Mouse (Mus musculus): ENCODE measurements around the gene Coq10b.
"Not testable (repeated sequence)": the region's sequence is repeated elsewhere in the genome, so short reads cannot be mapped to it uniquely, and the experiment has no call there.

Coq10b gene

DNA sequence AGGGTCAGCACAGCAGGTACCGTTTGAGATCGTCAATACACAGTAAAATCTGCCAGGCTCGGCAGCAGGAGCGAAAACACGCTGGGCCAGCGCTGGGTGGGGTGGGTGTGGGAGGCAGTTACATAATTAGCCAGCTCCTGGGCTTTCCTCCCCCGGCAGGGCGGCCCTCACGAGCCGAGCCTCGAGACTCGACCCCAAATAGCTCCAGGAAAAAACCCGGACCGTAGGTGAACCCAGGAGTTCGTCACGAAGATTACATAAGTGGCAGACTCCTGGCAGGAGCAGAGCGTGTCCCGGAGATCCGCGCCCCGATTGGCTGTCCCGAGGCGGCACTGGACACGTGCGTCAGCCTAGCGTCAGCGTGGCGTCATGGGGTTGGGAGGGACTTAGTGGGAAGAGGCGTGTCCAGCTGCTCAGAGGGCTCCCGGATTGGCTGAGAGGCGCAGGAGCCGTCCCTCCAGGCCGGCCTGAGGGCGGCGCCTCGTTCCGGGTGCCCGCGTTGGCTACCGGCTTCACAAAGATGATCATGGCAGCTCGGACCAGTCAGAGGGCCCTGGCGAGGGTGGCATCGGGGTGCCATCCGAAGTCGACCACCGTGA lies at the start of gene Coq10b:
Gene Coq10b, plus strand, starts transcription at position 416 of the 599 bp plus-strand sequence.
- in situ Hi-C loops (cut with MboI), result no loop called here

DNA sequence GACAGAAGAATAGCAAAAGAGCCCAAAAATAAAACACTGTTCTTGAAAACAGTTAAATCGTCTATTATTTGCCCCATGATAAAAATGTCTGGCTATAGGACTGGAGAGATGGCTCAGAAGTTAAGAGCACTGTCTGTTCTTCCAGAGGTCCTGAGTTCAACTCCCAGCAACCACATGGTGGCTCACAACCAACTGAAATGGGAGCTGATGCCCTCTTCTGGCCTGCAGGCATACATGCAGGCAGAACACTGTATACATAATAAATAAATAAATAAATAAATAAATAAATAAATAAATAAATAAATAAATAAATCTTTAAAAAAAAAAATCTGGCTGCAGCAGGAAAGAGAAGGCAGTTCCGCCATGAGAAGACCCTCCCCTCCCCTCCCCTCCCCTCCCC lies 44.3 kb upstream of the Coq10b start:
- in situ Hi-C loops (cut with MboI), result not testable (repeated sequence)

DNA sequence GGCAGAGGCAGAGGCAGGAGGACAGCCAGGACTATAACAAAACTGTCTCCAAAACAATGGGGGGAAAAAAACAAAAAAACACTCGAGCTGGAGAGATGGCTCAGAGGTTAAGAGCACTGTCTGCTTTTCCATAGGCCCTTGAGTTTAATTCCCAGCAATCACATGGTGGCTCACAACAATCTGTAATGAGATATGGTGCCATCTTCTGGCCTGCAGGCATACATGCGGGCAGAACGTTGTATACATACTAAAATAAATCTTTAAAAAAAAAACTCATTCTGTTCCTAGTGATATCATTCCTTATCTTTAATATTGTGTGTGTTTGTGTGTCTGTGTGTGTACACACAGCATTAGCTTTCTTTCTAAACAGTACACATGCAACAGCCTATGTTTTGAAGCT lies 40.1 kb upstream of the Coq10b start:
- in situ Hi-C loops (cut with MboI), result no loop called here

DNA sequence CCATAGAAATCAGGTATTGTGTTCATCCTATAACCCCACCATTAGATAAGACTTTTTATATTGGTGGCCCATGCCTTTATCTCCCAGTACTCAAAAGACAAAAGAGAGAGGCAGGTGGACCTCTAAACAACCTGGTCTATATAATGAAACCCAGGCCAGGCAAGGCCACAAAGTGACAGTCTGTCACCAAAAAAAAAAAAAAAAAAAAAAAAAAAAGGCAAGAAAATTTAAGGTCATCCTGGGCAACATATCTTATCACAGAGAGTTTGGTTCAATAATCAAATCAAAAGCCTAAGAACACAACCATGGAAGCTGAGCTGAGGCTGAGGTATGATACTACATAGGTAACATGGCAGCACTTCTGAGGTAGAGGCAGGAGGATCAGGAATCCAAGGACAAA lies 30.7 kb upstream of the Coq10b start:
- in situ Hi-C loops (cut with MboI), result no loop called here

DNA sequence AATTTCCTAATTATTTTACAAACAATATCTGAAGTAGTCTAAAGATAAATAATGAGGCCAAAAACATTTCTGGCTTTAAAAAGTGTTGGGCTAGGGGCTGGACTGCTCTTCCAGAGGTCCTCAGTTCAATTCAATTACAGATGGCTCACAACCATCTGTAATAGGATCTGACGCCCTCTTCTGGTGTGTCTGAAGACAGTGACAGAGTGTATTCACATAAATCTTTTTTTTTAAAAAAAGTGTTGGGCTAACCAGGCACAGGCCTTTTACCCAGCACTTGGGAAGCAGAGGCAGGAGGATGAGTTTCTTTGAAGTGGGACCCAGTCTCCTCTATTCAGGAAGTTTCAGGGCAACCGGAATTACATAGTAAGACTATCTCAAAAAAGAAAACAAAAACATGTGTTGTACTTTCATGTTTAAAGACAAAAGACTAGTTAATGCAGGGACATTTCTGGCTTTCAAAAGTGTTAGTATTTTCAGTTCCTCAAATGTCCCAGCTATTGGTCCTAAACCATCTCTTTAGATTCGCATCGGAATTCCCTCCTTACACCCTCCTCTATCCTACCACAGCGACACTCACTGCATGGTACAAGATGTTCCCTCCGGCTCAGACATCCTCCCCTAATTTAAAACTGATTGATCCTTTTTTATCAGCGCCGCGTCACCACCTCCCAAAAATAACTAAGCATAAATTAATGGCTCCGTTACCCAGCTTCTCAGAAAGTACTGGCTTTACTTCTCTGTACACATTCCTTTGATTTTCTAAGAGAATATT lies 26.7 kb upstream of the Coq10b start:
- in situ Hi-C loops (cut with MboI), result no loop called here

DNA sequence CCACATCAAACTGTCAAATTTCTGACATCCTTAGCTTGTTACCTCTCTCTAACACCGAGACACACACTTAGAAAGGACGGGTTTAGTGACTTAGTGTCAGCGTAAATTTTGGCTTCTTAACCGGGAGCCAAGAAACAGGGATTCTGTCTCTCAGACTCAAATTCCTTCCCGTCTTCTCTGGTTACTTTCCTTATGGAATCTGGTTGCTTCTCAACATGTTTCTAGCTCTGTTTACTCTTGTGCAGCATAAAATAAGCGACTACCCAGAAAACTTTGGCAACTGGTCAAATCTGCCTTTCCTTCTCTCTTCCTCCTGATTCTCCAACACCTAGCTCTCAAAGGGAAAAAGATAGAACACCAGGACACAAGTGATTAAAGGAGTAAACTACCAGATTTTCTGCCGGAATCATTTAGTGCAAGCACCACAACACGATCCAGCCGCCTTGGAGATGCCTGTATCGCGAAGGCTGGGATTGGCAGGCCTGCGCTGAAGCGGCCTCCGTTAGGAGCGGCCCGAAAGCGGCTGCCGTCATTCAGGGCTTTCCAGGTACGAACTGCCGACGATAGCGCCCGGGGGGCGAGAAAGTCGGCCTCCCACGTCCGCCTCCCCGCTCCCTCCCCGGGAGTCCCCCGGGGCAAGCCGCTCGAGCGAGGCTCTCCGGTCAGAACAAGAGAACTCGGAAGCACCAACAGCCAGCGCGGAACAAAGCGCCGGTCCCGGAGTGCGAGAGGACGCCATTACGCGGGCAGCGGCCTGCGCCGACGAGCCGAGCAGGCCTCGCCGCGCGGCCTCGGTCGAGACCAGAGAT lies 25.9 kb upstream of the Coq10b start:
- in situ Hi-C loops (cut with MboI), result no loop called here

DNA sequence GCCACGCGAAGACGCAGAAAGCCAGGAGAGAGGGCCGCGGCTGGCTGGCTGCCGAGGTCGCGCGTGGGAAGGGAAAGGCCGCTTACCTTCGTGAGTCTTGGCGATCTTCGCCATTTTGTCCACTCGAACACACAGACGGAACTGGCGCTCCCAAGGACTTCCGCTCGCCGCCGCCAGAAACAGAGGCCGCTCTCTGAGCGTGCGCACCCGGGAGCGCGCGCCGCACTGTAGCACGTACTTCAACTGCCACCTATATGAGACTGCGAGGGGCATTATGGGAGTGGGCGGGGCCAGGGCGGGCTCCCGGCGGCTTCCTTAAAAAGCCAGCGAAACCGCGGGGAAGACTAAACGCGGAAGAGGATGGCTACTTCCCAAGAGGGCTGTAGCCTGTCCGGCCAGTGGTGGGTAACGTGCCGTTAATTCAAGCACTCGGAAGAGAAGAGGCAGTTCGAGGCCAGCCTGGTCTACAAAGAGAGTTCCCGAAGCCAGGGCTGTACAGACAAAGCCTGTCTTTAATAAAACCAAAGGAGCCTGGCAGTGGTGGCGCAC lies 25.2 kb upstream of the Coq10b start, which contains the start of gene Sf3b1:
Gene Sf3b1, minus strand, starts transcription at position 229 of the 549 bp plus-strand sequence.
- in situ Hi-C loops (cut with MboI), result no loop called here

DNA sequence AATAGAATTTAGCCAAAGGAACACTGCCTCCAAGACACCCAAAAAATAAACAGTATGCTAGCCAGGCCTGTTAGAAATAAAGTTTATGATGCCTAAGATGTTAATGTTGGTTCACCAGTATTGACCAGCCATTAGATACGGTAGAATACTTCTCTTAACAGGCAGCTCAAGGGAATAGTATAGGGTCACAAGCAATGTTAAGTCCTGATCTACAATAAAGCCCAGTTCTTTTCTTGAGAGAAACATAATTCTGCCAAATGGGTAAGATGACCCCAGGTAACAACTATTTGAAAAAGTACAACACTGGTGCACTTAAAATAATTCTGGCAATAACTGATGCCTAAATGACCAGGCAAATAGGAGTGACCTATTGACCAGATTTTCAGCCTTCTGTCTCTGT lies 24.6 kb upstream of the Coq10b start:
- in situ Hi-C loops (cut with MboI), result no loop called here

DNA sequence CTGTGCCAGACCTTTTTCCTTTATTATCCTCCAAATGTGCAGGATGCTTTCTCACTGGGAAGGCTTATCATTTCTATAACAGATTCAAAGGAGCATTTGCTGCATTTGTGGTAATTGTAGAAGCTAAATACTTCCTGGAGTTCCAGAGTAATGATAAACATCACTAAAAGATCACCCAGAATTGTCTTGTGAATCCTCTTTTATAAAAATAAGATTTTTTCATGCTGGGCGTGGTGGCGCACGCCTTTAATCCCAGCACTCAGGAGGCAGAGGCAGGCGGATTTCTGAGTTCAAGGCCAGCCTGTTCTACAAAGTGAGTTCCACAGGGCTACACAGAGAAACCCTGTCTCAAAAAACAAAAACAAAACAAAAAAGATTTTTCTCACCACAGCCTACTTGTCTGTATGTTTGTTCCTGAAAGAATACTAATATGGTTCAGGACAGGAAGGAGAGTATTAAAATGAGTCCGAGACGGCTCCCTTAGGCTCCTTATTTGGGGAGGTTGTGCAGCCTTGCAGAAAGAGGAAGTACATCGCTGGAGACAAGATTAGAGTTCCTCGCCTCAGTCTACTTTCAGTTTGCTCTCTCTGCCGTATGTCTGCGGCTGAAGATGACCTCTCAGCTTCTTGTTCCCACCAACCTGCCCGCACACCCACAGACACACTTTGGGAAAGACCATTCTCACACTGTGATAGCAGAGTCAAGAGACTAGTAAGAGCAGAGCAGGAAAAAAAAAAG lies 23.9 kb upstream of the Coq10b start:
- in situ Hi-C loops (cut with MboI), result no loop called here

DNA sequence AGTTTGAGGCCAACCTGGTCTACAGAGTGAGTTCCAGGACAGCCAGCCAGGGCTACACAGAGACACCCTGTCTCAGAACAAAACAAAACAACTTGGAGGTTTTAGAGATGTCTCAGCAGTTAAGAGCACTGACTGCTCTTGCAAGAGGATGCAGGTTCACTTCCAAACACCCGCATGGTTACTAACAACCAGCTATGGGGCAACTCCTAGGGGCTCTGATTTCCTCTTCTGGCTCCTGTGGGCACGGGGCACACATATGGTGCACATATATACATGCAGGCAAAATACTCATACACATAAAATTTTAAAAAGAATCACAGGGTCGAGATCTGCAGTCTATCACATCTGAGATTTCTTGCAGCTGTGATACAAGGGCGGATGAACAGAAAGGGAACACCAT lies 23.1 kb upstream of the Coq10b start:
- in situ Hi-C loops (cut with MboI), result no loop called here

DNA sequence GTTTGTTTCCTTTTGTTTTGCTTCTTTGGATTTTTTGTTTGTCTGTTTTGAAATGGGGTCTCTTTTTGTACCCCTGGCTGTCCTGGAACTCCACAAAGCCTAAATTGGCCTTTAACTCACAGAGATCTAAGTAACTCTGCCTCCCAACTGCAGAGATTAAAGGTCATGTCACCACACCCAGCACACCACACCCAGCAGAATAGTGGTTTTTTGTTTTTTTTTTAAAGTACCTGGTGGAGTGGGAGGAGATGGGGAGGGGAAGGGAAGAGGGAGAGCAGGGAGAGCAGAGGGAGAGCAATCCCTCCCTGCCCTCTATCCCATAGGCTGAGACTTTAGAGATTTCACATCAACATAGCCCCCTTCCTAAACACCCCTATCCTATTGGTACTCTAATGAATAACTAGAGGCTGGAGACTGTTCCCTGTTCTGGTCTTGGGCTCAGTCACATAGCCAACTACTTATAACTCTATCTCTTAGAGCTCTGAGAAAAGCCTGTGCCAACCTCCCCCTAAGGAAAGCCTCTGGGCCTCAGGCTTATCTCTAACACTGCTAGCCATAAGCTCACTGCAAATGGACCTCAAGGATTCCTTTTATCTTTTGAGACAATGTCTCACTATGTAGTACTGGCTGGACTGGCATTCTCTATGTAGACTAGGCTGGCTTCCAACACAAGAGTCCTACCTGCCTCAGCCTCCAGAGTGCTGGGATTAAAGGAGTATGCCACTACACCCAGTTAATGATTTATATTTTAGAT lies 21.4 kb upstream of the Coq10b start:
- in situ Hi-C loops (cut with MboI), result no loop called here

DNA sequence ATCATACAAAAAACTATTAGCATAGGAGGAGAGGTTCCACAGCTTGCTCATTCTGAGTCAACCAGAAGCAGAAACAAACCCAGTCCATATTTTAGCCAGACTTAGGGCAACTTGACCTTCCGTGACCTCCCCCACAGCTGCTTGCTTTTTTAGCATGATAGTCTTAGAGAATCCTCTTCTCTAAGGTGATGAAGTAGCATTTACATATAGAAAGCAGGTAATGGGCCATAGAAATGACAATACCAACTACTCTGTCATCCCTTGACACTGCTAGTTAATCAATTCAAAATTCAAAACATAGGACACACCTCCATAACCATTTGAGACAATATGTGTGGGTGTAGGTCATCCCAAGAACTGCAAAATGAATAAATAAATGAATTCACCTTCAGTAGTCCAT lies 12.6 kb upstream of the Coq10b start:
- in situ Hi-C loops (cut with MboI), result no loop called here

DNA sequence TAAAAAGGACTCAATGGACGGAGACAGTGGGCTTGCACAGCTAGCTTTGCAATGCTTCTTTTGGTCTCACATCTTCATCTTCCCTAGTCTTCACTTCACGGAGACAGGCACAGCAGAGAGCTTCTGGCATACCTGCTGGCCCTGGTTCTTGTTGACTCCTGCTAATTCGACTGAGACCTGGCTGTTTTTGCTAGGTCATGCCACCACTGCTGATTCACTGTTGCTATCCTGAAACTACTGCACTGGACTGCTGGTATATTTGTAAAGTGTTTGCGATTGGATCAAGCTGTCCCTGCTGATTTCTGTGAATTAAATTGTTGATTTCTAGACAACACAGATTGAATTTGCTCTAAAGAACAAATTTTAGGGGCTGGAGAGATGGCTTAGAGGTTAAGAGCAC lies 10.9 kb upstream of the Coq10b start:
- in situ Hi-C loops (cut with MboI), result no loop called here

DNA sequence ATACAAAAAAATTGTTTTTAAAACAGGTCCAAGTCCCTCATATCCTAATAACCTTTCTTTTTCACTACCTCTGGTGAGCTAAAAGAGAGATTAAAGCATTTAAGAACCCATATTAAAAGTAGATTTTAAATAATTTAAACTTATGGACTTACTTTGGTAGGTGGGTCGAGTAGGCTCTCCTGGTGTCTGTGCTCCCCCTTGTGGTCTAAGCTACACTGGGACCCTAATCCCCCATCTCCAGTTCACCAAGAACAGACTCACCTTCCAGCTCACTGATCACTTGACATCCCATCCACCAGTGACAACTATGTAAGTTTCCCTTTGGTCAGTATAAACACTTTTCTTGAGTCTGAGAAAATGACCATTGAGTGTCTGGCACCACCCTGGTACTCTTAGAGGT lies 10.3 kb upstream of the Coq10b start:
- in situ Hi-C loops (cut with MboI), result no loop called here

DNA sequence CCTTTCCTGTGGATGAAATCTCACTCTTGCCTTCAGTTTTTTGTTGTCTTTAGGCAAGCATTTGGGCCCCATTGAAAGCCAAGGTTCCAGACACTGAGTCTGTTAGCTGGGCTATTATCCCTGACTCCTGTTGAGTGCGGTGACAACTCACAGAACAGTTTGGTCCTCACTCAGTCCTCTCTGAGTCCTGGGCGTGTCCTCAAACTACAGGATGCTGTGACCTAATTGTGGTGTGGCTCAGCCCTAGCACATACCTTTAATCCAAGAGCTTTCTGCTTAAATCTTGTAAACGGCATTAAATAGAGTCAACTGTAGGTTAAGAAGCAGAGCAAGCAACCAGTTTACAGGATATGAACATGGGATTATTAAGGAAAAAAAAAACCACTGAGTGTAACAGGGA lies 9.4 kb upstream of the Coq10b start:
- in situ Hi-C loops (cut with MboI), result no loop called here

DNA sequence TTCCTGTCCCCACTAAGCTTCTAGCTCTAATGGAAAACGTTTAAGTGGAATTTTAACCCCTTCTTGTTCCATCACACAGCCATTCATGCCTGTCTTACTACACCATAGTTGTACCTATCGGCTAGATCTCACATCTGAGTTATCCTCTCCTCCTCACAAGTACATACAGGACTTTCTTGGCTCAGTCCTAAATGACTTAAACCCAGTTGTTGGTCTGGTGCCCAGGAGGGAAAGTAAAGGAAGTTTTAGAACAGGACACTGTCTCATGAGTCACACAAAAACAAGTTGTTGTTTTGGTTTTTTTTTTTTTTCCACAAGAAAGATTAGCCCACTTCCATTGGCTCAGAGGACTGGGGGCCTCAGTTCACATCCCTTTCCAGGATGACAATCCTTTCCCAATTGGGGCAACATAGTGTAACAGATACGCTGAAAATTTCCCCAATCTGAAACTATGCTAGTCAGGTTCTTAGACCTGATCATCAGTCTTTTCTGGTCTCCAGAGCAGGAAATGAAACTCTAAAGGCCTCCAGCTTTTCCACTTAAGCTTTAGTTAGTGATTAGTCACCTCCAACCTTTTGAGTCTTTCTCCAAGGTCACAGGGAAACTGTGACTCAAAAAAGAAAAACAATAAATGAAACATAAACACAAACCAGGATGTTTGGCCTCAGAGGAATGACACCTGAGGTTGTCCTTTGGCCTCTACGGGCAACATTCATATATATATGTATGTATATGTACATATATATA lies 3.6 kb upstream of the Coq10b start:
- in situ Hi-C loops (cut with MboI), result no loop called here

DNA sequence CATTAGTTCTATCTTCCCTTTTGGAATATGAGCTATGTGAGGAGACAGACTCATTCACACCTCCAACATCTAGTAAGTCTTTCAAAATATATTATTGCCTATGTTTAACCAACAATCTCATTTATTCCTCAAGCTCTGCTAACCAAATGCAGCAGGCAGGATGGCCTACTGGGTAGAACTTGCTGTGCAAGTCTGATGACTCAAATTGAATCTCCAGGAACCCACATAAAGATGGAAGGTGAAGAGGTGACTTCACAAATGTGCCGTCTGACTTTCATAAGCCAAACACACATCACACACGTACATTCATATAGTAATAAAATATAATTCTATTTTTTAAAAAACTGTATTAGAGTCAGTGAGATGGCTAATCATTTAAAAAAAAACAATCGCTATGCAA lies 899 bp upstream of the Coq10b start:
- in situ Hi-C loops (cut with MboI), result no loop called here

DNA sequence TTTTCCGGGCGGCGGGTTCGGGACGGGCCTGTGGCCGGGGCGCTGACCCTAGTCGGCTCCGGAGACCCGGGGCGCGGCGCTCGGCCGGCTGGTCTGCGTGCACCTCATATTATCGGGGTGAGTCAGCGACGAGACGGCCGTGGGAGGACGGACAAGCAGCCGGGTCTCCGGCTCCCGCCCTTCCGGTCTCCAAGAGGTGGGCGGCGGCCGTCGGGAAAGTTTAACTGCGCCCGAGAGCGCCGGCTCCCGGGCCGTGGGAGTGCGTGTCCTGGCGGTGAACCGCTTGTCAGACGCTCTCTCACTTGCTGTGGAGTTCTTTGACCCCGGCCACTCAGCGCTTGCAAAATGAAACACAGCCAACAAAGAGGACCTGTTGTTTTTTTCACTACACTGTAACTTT lies 435 bp downstream of the Coq10b start:
- in situ Hi-C loops (cut with MboI), result no loop called here

DNA sequence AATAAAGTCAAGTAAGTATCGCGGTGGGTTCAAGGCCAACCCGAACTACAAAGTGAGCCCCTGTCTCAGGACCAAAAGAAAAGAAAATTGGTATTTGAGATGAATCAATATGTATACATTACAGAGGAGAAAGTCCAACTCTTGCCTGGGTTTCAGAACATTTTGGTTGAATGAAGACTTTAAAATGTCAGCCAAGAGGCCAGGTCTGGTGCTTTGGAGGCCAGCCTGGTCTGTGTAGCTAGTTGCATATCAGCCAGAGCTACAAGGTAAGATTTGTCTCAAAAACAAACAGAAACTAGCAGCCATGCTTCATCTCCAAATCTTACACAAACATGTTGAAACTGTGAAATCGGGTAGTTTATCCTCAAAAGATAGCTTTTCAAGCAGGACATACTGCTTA lies 1.0 kb downstream of the Coq10b start:
- in situ Hi-C loops (cut with MboI), result no loop called here

DNA sequence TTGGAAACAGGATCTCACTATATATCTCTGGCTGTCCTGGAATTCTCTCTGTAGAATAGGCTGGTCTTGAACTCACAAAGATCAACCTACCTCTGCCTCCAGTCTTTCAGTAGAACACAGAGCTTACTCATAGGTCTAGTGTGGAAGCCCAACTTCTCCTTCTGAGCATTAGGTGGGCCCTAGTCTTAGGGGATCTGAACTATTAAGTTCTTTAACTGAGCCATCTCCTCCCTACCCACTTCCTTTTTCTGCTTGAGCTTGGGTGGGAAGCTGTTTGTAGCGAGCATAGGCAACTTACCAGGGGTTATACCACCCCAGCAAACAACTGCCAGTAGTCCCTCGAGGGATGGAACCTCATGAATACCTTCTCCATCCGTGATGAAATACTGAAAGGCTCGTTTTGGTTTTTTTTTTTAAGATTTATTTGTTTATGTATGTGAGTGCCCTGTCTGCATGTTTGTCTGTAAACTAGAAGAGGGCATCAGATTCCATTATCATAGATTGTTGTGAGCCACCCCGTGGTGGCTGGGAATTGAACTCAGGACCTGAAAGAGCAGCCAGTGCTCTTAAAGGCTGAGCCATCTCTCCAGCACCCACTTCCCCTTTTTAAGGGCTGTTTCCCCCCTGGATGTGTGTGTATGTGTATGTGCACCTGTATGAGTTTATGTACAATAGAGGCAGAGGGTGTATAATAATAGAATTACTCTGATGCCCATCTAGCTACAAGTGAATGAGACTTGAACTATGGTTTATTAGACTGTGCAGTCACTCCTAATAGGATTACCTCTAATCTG lies 2.9 kb downstream of the Coq10b start:
- in situ Hi-C loops (cut with MboI), result no loop called here
